Mouse (Mus musculus): ENCODE results near the gene Prr3.

DNA sequence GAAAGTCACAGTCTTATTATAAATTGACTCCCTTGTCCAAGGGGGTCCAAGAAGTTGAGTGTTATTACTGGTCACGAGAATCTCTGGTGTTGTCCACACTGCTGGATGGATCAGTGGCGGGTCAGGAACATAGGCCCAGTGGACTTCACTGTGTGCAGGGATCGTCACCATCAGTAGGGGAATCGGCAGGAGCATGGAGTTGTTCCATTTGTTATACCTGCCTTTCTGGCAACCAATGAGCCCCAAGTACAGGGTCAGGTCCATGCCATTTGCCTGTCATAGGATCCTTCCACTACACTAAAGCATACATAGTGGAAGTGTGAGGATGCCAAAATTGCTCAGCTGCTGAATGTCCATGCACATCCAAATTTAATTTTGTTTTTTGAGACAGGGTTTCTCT is 47.4 kb downstream of the Prr3 start:
- TF ChIP-seq ZC3H11A (IDR thresholded peaks at IDR 0.05; ENCODE audit: borderline replicate concordance, low read depth, low read length) (no peak), ZNF384 (IDR thresholded peaks at IDR 0.05; ENCODE audit: low read depth, low read length) (no peak), HCFC1 (IDR thresholded peaks at IDR 0.05; ENCODE audit: borderline replicate concordance, insufficient read depth, low read length) (no peak)
